Mouse (Mus musculus) embryo, embryonic 9.5 days (tissue): Measurements from ENCODE around the gene E2f7.

ENCODE experiments used
- DNase-seq: peaks from one replicate; pipeline ENCODE4 v3.0.0-alpha.2; 2017; ENCODE audit errors: extremely low spot score

The E2f7 gene

GRCm38 (mm10) chr10:110773878-110774277 lies 28.6 kb downstream of the E2f7 start:
- no peak for DNase-seq

GRCm38 (mm10) chr10:110781772-110782171 lies 36.5 kb downstream of the E2f7 start:
- no peak for DNase-seq

GRCm38 (mm10) chr10:110782655-110783054 lies 37.4 kb downstream of the E2f7 start:
- DNase-seq, result no peak

GRCm38 (mm10) chr10:110788049-110788752 lies 43.0 kb downstream of the E2f7 start:
- DNase-seq, result no peak

GRCm38 (mm10) chr10:110789683-110790082 lies 44.4 kb downstream of the E2f7 start:
- DNase-seq, result no peak

- no peak for DNase-seq
Observed at GRCm38 (mm10) chr10:110793150-110793787, 48.0 kb downstream of the E2f7 start.

GRCm38 (mm10) chr10:110794564-110795205 lies 49.4 kb downstream of the E2f7 start:
- peak; percentile 71 for DNase-seq

- no peak for DNase-seq
Observed at GRCm38 (mm10) chr10:110795206-110795796, 50.1 kb downstream of the E2f7 start.

GRCm38 (mm10) chr10:110801296-110801695 lies 56.1 kb downstream of the E2f7 start:
- no peak for DNase-seq

- DNase-seq, result no peak
Observed at GRCm38 (mm10) chr10:110804279-110805024, 59.2 kb downstream of the E2f7 start.

- no peak for DNase-seq
Observed at GRCm38 (mm10) chr10:110805025-110805740, 59.9 kb downstream of the E2f7 start.

- no peak for DNase-seq
Observed at GRCm38 (mm10) chr10:110806471-110806870, 61.2 kb downstream of the E2f7 start.

- no peak for DNase-seq
Observed at GRCm38 (mm10) chr10:110810528-110810927, 65.3 kb downstream of the E2f7 start.

GRCm38 (mm10) chr10:110811209-110811861 lies 66.1 kb downstream of the E2f7 start:
- no peak for DNase-seq

GRCm38 (mm10) chr10:110811862-110812225 lies 66.6 kb downstream of the E2f7 start:
- no peak for DNase-seq

GRCm38 (mm10) chr10:110821139-110821538 lies 75.9 kb downstream of the E2f7 start:
- no peak for DNase-seq

- DNase-seq, result no peak
Observed at GRCm38 (mm10) chr10:110821692-110822091, 76.5 kb downstream of the E2f7 start.

- DNase-seq, result peak; percentile 35
Observed at GRCm38 (mm10) chr10:110832336-110832735, 87.1 kb downstream of the E2f7 start.

- no peak for DNase-seq
Observed at GRCm38 (mm10) chr10:110835115-110835806, 90.0 kb downstream of the E2f7 start.
